Mouse (Mus musculus): ENCODE measurements around the gene Speer4d. TPM values are rescaled to one million over a fixed set of nuclear protein-coding genes. Genes with fewer than 3 reads are reported as not detected.
"Not testable (repeated sequence)": the region's sequence is repeated elsewhere in the genome, so short reads cannot be mapped to it uniquely, and the experiment has no call there.

Gene Speer4d
- polyA plus RNA-seq, 1 experiment from 2014 or later, result not detected

DNA sequence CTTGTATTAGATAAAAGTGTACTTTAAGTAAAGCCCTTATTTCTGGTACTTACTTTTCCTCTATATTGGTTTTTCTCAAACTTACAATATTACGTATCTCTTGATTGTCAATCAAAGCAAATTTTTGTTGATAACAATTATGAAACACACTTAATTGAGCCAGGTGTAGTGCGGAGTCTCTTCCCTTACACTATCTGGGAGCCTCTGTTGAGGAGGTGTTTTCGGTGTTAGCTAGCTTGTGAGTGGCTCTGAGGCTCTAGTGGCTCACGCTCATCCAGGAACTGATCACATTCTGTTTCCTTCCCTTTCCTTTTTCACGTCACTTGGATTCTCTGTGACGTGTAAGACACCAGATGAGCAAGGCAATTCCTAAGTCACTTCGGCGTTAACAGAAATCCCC, 15.3 kb upstream of the Speer4d start:
- not testable (repeated sequence) for H3K27ac ChIP-seq (replicated peaks); H3K4me3 ChIP-seq; H3K27me3 ChIP-seq; H3K9ac ChIP-seq; H3K4me2 ChIP-seq; H3K36me3 ChIP-seq; ATAC-seq (ENCODE audit: low read depth); H3K4me1 ChIP-seq (replicated peaks)
- H3K9me3 ChIP-seq, result peaks cover 35% of the 10 kb centered on the region
- WGBS, result 78% methylated on average over 8 of the region's 8 CpGs

DNA sequence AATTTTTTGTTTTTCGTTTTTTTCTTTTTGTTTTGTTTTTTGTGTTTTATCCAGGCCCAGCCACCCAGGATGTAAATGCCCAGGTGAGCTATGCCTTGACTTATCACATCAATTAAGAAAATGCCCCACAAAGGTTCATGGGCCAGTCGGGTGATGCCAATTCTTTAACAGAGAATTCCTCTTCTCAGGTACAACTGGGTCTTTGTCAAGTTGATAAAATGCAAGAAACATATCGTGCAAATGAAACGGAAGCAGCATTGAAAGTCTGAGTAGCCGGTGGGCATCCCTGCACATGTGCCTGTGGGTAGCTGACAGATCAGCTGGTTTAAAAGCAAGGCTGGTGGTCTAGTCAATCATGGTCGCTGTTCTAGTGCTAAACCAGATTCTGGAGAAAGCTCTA, 12.2 kb upstream of the Speer4d start:
- H3K9ac ChIP-seq; ATAC-seq (ENCODE audit: low read depth); H3K36me3 ChIP-seq; H3K4me2 ChIP-seq; H3K27me3 ChIP-seq; H3K27ac ChIP-seq (replicated peaks); H3K4me1 ChIP-seq (replicated peaks); H3K4me3 ChIP-seq: not testable (repeated sequence)
- peaks cover 22% of the 10 kb centered on the region for H3K9me3 ChIP-seq
- WGBS, result 66% methylated on average over 6 of the region's 6 CpGs

DNA sequence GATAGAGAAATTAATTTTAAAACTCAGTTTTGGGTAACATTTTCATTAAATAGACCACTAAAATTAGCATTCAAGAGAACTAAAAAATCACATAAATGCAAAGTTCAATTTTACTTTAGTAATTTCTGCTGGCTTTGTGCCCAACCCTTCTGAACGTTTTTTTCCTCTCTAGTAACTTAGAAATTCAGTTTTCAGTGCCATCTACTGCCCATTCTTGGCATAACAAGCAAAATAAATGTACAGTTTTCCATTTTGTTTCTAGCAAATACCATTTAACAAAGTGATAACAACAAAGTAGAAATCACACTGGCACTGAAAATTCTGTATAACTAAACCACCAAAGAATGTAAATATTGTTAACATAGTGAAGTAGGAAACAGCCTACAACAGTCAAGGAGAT, 8.2 kb upstream of the Speer4d start:
- ATAC-seq (ENCODE audit: low read depth); H3K27ac ChIP-seq (replicated peaks); H3K36me3 ChIP-seq; H3K9ac ChIP-seq; H3K27me3 ChIP-seq; H3K4me3 ChIP-seq; H3K4me1 ChIP-seq (replicated peaks); H3K4me2 ChIP-seq: not testable (repeated sequence)
- peaks cover 14% of the 10 kb centered on the region for H3K9me3 ChIP-seq
- WGBS, result 6% methylated on average over 1 of the region's 1 CpGs

DNA sequence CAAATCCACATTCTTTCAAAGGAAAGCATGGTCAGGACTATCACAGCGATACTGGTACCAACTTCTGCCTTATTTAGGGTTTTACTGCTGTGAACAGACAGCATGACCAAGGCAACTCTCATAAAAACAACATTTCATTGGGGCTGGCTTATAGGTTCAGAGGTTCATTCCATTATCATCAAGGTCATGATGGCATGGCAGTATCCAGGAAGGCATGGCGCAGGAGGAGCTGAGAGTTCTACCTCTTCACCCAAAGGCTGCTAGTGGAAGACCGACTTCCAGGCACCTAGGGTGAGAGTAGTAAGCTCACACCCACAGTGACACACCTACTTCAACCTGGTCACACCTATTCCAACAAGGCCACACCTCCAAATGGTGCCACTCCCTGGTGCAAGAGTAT, 2.7 kb upstream of the Speer4d start:
- not testable (repeated sequence) for ATAC-seq (ENCODE audit: low read depth); H3K36me3 ChIP-seq; H3K27me3 ChIP-seq; H3K9ac ChIP-seq; H3K27ac ChIP-seq (replicated peaks); H3K4me2 ChIP-seq; H3K4me1 ChIP-seq (replicated peaks); H3K4me3 ChIP-seq
- 73% methylated on average over 3 of the region's 3 CpGs for WGBS
- peaks cover 11% of the 10 kb centered on the region; the same call in 1 of the 2 replicates for H3K9me3 ChIP-seq

DNA sequence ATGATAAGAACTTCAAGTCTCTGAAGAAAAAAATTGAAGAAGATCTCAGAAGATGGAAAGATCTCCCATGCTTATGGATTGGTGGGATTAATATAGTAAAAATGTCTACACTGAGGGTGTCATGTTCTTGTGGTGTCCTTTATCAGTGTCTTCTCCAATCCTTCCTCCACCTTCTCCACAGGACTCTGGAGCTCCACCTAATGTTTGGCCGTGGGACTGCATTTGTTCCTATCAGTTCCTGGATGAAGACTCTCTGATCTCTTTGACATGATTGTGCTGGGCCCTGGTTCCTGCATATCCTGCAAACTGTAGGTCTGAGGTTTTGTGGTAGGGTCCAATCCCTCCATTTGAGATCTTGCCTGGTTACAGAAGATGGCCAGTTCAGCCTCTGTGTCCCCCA, 9.3 kb downstream of the Speer4d start:
- not testable (repeated sequence) for H3K36me3 ChIP-seq; H3K27ac ChIP-seq (replicated peaks); H3K9ac ChIP-seq; H3K4me1 ChIP-seq (replicated peaks); ATAC-seq (ENCODE audit: low read depth); H3K27me3 ChIP-seq; H3K9me3 ChIP-seq; H3K4me3 ChIP-seq; H3K4me2 ChIP-seq
- WGBS, result 34% methylated on average over 1 of the region's 1 CpGs

DNA sequence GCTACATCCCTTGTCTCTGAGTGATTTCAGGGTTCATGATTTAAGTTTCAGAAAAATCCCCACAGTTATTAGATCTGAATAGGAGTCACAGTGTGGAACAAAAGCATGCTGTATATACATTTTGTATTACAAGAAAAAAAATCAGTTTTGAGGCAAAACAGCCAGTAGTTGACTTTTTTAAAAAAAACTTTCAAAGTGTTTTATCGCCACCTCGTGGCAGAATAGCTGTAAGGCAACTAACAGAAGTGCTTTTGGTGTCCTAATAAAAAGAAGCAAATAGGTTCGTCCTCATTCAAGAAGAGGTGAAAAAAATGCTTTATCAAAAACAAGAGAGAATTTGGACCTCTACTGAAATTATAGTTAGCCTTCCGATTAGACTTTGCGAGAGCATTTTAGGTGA, 11.2 kb downstream of the Speer4d start:
- not testable (repeated sequence) for H3K9me3 ChIP-seq; H3K4me2 ChIP-seq; ATAC-seq (ENCODE audit: low read depth); H3K27me3 ChIP-seq; H3K4me3 ChIP-seq; H3K9ac ChIP-seq; H3K4me1 ChIP-seq (replicated peaks); H3K36me3 ChIP-seq; H3K27ac ChIP-seq (replicated peaks)
- WGBS, result 34% methylated on average over 5 of the region's 5 CpGs

DNA sequence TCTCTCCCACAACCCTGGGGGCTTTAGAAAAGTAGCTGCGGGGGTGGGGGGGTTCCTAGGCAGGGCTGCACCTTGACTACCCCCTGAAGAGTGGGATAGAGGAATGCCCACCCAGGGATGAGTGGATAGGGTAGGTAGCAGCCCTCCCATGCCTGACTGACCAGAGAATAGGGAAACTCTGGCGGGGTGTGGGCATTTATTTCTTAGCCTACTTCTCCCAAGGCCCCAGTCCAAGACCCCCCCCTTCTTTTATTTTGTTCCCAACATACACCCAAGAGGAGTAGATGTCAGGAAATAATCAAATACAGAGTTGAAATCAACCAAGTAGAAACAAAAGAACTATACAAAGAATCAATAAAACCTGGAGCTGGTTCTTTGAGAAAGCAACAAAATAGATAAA, 18.8 kb downstream of the Speer4d start:
- not testable (repeated sequence) for H3K4me2 ChIP-seq

DNA sequence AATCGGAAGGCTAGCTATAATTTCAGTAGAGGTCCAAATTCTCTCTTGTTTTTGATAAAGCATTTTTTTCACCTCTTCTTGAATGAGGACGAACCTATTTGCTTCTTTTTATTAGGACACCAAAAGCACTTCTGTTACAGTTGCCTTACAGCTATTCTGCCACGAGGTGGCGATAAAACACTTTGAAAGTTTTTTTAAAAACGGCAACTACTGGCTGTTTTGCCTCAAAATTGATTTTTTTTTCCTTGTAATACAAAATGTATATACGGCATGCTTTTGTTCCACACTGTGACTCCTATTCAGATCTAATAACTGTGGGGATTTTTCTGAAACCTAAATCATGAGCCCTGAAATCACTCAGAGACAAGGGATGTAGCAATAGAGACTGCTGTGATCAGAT, 26.8 kb downstream of the Speer4d start:
- H3K4me2 ChIP-seq; H3K27ac ChIP-seq (replicated peaks); H3K27me3 ChIP-seq; H3K4me3 ChIP-seq; H3K4me1 ChIP-seq (replicated peaks); H3K9ac ChIP-seq; ATAC-seq (ENCODE audit: low read depth); H3K36me3 ChIP-seq: not testable (repeated sequence)
- WGBS, result 31% methylated on average over 6 of the region's 6 CpGs
- peaks cover 11% of the 10 kb centered on the region; the same call in 1 of the 2 replicates for H3K9me3 ChIP-seq

More for the DNA sequence above, 18.8 kb downstream of the Speer4d start:
- H3K27me3 ChIP-seq; H3K4me3 ChIP-seq; H3K27ac ChIP-seq (replicated peaks); H3K9ac ChIP-seq; H3K36me3 ChIP-seq; ATAC-seq (ENCODE audit: low read depth); H3K4me1 ChIP-seq (replicated peaks): not testable (repeated sequence)
- peaks cover 21% of the 10 kb centered on the region for H3K9me3 ChIP-seq
- 68% methylated on average over 2 of the region's 2 CpGs for WGBS

DNA sequence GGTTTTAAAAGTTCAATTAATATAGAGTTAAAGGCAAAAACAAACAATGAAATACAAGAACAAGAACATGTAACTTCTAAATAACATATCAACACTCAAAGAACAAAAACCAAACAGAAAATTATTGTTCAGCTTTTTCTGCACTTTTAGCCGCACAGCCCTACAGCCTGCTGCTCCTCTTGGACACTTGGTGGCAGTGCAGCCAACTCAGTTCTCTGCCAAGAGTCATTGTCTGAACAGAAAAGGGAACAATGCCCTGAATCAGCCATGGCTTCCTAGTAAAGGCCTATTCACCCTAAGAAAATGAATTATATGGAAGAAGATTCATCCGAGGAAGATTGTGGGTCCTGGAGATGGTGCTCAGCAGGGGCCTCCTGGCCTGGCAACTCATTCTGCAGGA, 33.5 kb downstream of the Speer4d start:
- H3K27ac ChIP-seq (replicated peaks); H3K9me3 ChIP-seq; H3K4me3 ChIP-seq; H3K4me2 ChIP-seq; H3K4me1 ChIP-seq (replicated peaks); ATAC-seq (ENCODE audit: low read depth); H3K36me3 ChIP-seq; H3K9ac ChIP-seq; H3K27me3 ChIP-seq: not testable (repeated sequence)
- 66% methylated on average over 2 of the region's 2 CpGs for WGBS

DNA sequence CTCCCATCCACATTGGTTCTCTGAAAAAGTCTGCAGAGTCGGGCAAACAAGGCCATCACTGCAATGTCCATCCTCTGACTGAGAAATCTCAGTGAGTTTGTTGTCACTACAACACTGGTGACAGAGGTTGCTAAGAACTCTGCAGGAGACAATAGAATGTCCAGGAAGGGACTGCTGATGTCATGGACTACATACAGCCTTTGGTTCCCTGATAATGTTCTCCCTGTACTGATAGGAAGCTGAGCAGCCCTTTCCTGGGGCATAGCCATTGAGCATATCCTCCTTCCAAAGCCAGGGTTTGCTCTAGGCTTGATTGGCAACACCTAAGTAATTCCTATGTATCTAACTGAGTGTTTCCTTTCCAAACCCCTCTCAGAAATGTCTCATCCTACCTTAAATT, 38.1 kb downstream of the Speer4d start, which contains the start of gene 4930572O03Rik:
4930572O03Rik (minus strand) TSS at position 101 of the 400 bp plus-strand sequence.
- not testable (repeated sequence) for H3K4me1 ChIP-seq (replicated peaks); H3K36me3 ChIP-seq; ATAC-seq (ENCODE audit: low read depth); H3K27me3 ChIP-seq; H3K9ac ChIP-seq; H3K4me2 ChIP-seq; H3K27ac ChIP-seq (replicated peaks); H3K4me3 ChIP-seq
- peaks cover 13% of the 10 kb centered on the region for H3K9me3 ChIP-seq
- 75% methylated on average over 1 of the region's 1 CpGs for WGBS

DNA sequence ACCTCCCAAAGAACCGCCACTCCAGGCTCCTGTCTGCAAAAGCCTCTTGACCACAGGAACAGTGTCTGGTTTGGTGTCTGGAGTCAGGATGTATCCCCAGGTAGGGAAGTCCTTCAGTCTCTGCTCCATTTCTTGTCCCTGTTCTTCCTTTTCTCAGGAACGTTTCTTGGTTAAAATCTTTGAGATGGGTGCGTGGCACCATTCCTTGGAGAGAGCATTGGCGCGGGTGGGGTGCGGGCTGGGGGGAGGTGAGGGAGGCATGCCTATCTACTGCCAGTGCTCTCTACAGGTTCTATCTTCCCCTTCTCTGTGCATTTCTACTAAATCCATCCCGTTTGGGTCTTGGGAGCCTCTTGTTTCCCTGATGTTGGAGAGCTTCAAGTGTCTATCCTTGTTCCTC, 45.0 kb downstream of the Speer4d start:
- H3K9me3 ChIP-seq; H3K27me3 ChIP-seq; H3K36me3 ChIP-seq; H3K4me3 ChIP-seq; H3K4me1 ChIP-seq (replicated peaks); H3K27ac ChIP-seq (replicated peaks); ATAC-seq (ENCODE audit: low read depth); H3K9ac ChIP-seq; H3K4me2 ChIP-seq: not testable (repeated sequence)
- 73% methylated on average over 7 of the region's 7 CpGs for WGBS

DNA sequence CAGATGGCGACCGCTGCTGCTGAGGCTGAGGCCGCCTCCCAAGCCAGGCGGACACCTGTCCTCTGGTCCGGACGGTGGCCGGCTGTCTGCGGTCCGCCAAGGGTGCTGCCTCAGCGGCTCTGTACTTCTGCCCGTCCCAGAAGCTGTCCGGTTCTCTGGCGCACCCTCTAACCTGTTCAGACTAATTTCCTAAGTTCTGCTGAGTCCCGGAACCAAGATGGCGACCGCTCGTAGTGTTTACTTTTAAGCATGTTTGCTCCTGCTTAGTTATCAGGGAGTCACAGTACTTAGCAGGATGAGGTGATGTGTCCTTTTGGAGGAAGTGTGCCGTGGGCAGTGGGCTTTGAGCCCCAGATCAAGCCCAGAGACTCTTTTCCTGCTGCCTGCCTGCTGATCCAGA, 51.9 kb downstream of the Speer4d start:
- not testable (repeated sequence) for H3K36me3 ChIP-seq; H3K4me3 ChIP-seq; H3K27ac ChIP-seq (replicated peaks); H3K4me1 ChIP-seq (replicated peaks); H3K27me3 ChIP-seq; H3K9ac ChIP-seq; H3K4me2 ChIP-seq; ATAC-seq (ENCODE audit: low read depth)
- H3K9me3 ChIP-seq, result peaks cover 11% of the 10 kb centered on the region
- WGBS, result 87% methylated on average over 9 of the region's 18 CpGs

All from neural tube, embryonic 13.5 days (tissue).